Mouse (Mus musculus) G1E (cell line): ENCODE data around the gene Mdc1. TPM values are rescaled to one million over a fixed set of nuclear protein-coding genes. Genes with fewer than 3 reads are reported as not detected.

Experiments used
- ATAC-seq: 2 replicates; pipeline ENCODE4 v1.8.0; 2016; ENCODE audit warnings: mild to moderate bottlenecking; ENCODE audit not compliant: insufficient number of reproducible peaks, poor library complexity, low FRiP score, severe bottlenecking; ENCODE audit errors: extremely low read depth
- DNase-seq: peaks from one replicate; pipeline ENCODE4 v3.0.0; 2012; ENCODE audit warnings: low spot score
- H3K27me3 ChIP-seq: 2 replicates; pipeline ENCODE4 v1.6.1; 2012; ENCODE audit warnings: mild to moderate bottlenecking, low read length, inconsistent platforms; ENCODE audit not compliant: insufficient read depth
- H3K36me3 ChIP-seq: replicated peaks from 2 replicates; pipeline ENCODE3; 2012; ENCODE audit warnings: mild to moderate bottlenecking, inconsistent platforms
- H3K4me1 ChIP-seq: 2 replicates; pipeline ENCODE4 v1.6.1; 2012; ENCODE audit warnings: low read depth, low read length, inconsistent platforms, mixed read lengths; ENCODE audit not compliant: insufficient read depth
- H3K4me3 ChIP-seq: 2 replicates; pipeline ENCODE4 v1.5.1; 2012; ENCODE audit warnings: low read depth, mild to moderate bottlenecking, inconsistent platforms, low read length, moderate library complexity, mixed read lengths
- H3K9me3 ChIP-seq: replicated peaks from 2 replicates; pipeline ENCODE4 v1.6.1; 2012; ENCODE audit warnings: inconsistent platforms
- CTCF ChIP-seq: IDR thresholded peaks from 2 replicates; pipeline ENCODE4 v1.5.1; 2012; ENCODE audit warnings: low read depth, low read length, inconsistent platforms, mixed read lengths
- GATA1 ChIP-seq: IDR thresholded peaks from 2 replicates; pipeline ENCODE4 v1.6.1; 2012; ENCODE audit warnings: borderline replicate concordance, low read length, inconsistent platforms, mixed read lengths
- GATA2 ChIP-seq: IDR thresholded peaks from 2 replicates; pipeline ENCODE4 v1.6.1; 2012; ENCODE audit warnings: low read depth, low read length, inconsistent platforms, borderline replicate concordance
- POLR2AphosphoS5 ChIP-seq: IDR thresholded peaks from 2 replicates; pipeline ENCODE4 v1.6.1; 2012; ENCODE audit warnings: low read depth, low read length, inconsistent platforms; ENCODE audit not compliant: insufficient replicate concordance
- TAL1 ChIP-seq: conservative IDR thresholded peaks from 2 replicates; pipeline ENCODE4 v1.6.1; 2012; ENCODE audit warnings: low read depth, low read length, inconsistent platforms, mixed read lengths
- polyA plus RNA-seq: library from polyadenylated mRNA; stranded (reverse); fragments of >175 nt; gene quantifications from 2 replicates; pipeline ENCODE4 v1.2.3, GENCODE M21; 2012
- total RNA-seq, 2 experiments: library from RNA; stranded (forward) in 1 of 2; stranded (reverse) in 1 of 2; fragments of 200-1000 nt in 1 of 2; fragments of >200 nt in 1 of 2; fragmentation: Nextera tagmentation in 1 of 2; gene quantifications; 2 replicates each; pipeline ENCODE4 v1.2.3; 2014 to 2017

Mdc1 gene
- total and polyA plus RNA-seq, 3 experiments: 15.8 to 197 (median 29.7) TPM

DNA sequence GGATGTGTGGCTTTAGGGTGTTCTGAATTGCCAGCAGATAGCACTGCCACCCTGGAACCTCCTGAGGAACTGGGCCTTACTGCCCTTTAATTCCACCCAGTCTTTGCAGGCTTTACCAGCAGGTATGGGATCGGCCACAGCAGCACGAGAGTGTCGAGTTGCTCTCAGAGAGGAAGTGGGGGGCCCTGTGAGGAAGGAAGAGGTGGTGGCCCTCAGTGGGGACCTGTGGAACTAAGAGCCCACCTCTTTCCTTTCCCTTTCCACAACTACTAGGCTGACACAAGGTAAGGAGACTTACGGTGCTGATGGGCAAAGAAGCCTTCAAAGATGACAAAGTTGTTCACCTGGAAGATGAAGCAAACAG is 62.7 kb downstream of the Mdc1 start:
- peaks cover 84% of the 10 kb centered on the region for H3K36me3 ChIP-seq
- H3K4me1 ChIP-seq: peaks cover 45% of the 10 kb centered on the region
- ATAC-seq: no peak

DNA sequence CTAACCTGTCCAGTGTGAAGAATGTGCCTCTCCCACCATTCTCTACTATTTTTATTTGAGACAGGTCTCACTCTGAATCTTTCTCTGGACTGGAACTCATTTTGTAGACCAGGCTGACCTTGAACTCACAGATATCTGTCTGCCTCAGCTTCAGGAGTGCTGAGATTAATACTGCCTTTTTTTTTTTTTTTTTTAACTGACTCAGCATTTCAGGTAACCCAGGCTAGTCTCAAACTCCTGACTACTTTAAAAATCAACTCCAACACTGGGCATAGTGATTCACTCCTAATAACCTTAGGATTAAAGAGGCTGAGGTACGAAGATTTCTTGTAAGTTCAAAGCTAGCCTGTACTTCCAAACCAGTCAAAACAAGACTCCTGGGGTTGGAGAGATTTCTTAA is 64.3 kb downstream of the Mdc1 start:
- no peak overlapping the region for H3K4me3 ChIP-seq
- peaks cover 50% of the 10 kb centered on the region for H3K4me1 ChIP-seq
- TF ChIP-seq GATA2: no peak
- TF ChIP-seq TAL1: no peak
- no peak for TF ChIP-seq GATA1
- TF ChIP-seq POLR2AphosphoS5: no peak
- TF ChIP-seq CTCF: no peak
- DNase-seq (no peak), ATAC-seq (no peak)
- peaks cover 81% of the 10 kb centered on the region for H3K36me3 ChIP-seq
- H3K9me3 ChIP-seq: no peaks in the 10 kb centered on the region
- no peaks in the 10 kb centered on the region for H3K27me3 ChIP-seq

More for the DNA sequence above, 62.7 kb downstream of the Mdc1 start:
- TF ChIP-seq POLR2AphosphoS5 (no peak), GATA2 (no peak), GATA1 (no peak), TAL1 (no peak), CTCF (no peak)
- H3K4me3 ChIP-seq: no peak overlapping the region
- no peaks in the 10 kb centered on the region for H3K9me3 ChIP-seq
- no peak for DNase-seq
- H3K27me3 ChIP-seq: no peaks in the 10 kb centered on the region

GRCm38 (mm10) chr17:35907609-35908008 is 66.3 kb downstream of the Mdc1 start:
- no peak for DNase-seq
- Histone ChIP-seq H3K4me1 (peaks cover 49% of the 10 kb centered on the region), H3K4me3 (no peak overlapping the region), H3K9me3 (no peaks in the 10 kb centered on the region), H3K36me3 (peaks cover 85% of the 10 kb centered on the region), H3K27me3 (no peaks in the 10 kb centered on the region)
- no peak for ATAC-seq
- TF ChIP-seq GATA1: no peak
- TF ChIP-seq TAL1: no peak
- no peak for TF ChIP-seq CTCF
- TF ChIP-seq GATA2: no peak
- no peak for TF ChIP-seq POLR2AphosphoS5

Other genes with a start within 250 kb of the Mdc1 start
Only the 20 nearest of the 24 such genes appear.
- gene Mucl3, start 197.8 kb upstream of the Mdc1 start, total RNA-seq (2014; fragmentation: Nextera tagmentation): not detected in 2 replicates
- gene Mucl3, start 197.8 kb upstream of the Mdc1 start, total RNA-seq (2017): 0.06 and 0.16 TPM in 2 replicates
- gene Mucl3, start 197.8 kb upstream of the Mdc1 start, polyA plus RNA-seq: not detected in 2 replicates
- gene Vars2, start 173.9 kb upstream of the Mdc1 start, total RNA-seq (2014; fragmentation: Nextera tagmentation): 23.8 and 24.6 TPM in 2 replicates
- gene Vars2, start 173.9 kb upstream of the Mdc1 start, total RNA-seq (2017): 10.8 and 11.0 TPM in 2 replicates
- gene Vars2, start 173.9 kb upstream of the Mdc1 start, polyA plus RNA-seq: 93.9 and 135 TPM in 2 replicates
- 33.4 and 45.3 TPM in 2 replicates for gene Gtf2h4, start 167.8 kb upstream of the Mdc1 start, total RNA-seq (2014; fragmentation: Nextera tagmentation)
- 22.7 and 29.5 TPM in 2 replicates for gene Gtf2h4, start 167.8 kb upstream of the Mdc1 start, total RNA-seq (2017)
- gene Gtf2h4, start 167.8 kb upstream of the Mdc1 start, polyA plus RNA-seq: 26.4 and 27.1 TPM in 2 replicates
- not detected in 2 replicates for gene Ddr1, start 136.9 kb upstream of the Mdc1 start, total RNA-seq (2014; fragmentation: Nextera tagmentation)
- 0.06 TPM in 1 of 2 replicates, not detected in the other for gene Ddr1, start 136.9 kb upstream of the Mdc1 start, total RNA-seq (2017)
- 0.04 and 0.06 TPM in 2 replicates for gene Ddr1, start 136.9 kb upstream of the Mdc1 start, polyA plus RNA-seq
- gene Ier3, start 19.8 kb upstream of the Mdc1 start, total RNA-seq (2014; fragmentation: Nextera tagmentation): 13.7 and 21.4 TPM in 2 replicates
- 49.5 and 61.2 TPM in 2 replicates for gene Ier3, start 19.8 kb upstream of the Mdc1 start, total RNA-seq (2017)
- 33.5 and 39.8 TPM in 2 replicates for gene Ier3, start 19.8 kb upstream of the Mdc1 start, polyA plus RNA-seq
- gene Flot1, start 18.3 kb upstream of the Mdc1 start, total RNA-seq (2014; fragmentation: Nextera tagmentation): 68.5 and 73.7 TPM in 2 replicates
- gene Flot1, start 18.3 kb upstream of the Mdc1 start, total RNA-seq (2017): 93.5 and 97.6 TPM in 2 replicates
- 65.3 and 84.9 TPM in 2 replicates for gene Flot1, start 18.3 kb upstream of the Mdc1 start, polyA plus RNA-seq
- 677 and 817 TPM in 2 replicates for gene Tubb5, start 3.2 kb upstream of the Mdc1 start, total RNA-seq (2014; fragmentation: Nextera tagmentation)
- 849 and 1,028 TPM in 2 replicates for gene Tubb5, start 3.2 kb upstream of the Mdc1 start, total RNA-seq (2017)
- 299 and 510 TPM in 2 replicates for gene Tubb5, start 3.2 kb upstream of the Mdc1 start, polyA plus RNA-seq
- 39.9 and 59.9 TPM in 2 replicates for gene Nrm, start 19.8 kb downstream of the Mdc1 start, total RNA-seq (2014; fragmentation: Nextera tagmentation)
- 51.0 and 53.3 TPM in 2 replicates for gene Nrm, start 19.8 kb downstream of the Mdc1 start, total RNA-seq (2017)
- 23.4 and 33.1 TPM in 2 replicates for gene Nrm, start 19.8 kb downstream of the Mdc1 start, polyA plus RNA-seq
- 61.9 and 73.7 TPM in 2 replicates for gene Ppp1r18, start 24.1 kb downstream of the Mdc1 start, total RNA-seq (2014; fragmentation: Nextera tagmentation)
- gene Ppp1r18, start 24.1 kb downstream of the Mdc1 start, total RNA-seq (2017): 31.1 and 33.1 TPM in 2 replicates
- gene Ppp1r18, start 24.1 kb downstream of the Mdc1 start, polyA plus RNA-seq: 87.9 and 103 TPM in 2 replicates
- 48.8 and 56.3 TPM in 2 replicates for gene Dhx16, start 38.3 kb downstream of the Mdc1 start, total RNA-seq (2014; fragmentation: Nextera tagmentation)
- 76.8 and 81.1 TPM in 2 replicates for gene Dhx16, start 38.3 kb downstream of the Mdc1 start, total RNA-seq (2017)
- gene Dhx16, start 38.3 kb downstream of the Mdc1 start, polyA plus RNA-seq: 73.6 and 77.5 TPM in 2 replicates
- gene 2310061I04Rik, start 55.9 kb downstream of the Mdc1 start, total RNA-seq (2014; fragmentation: Nextera tagmentation): 32.7 and 45.0 TPM in 2 replicates
- 3.1 and 3.3 TPM in 2 replicates for gene 2310061I04Rik, start 55.9 kb downstream of the Mdc1 start, total RNA-seq (2017)
- gene 2310061I04Rik, start 55.9 kb downstream of the Mdc1 start, polyA plus RNA-seq: 163 and 185 TPM in 2 replicates
- 18.1 and 18.3 TPM in 2 replicates for gene Atat1, start 68.6 kb downstream of the Mdc1 start, total RNA-seq (2014; fragmentation: Nextera tagmentation)
- gene Atat1, start 68.6 kb downstream of the Mdc1 start, total RNA-seq (2017): 7.3 and 10.5 TPM in 2 replicates
- gene Atat1, start 68.6 kb downstream of the Mdc1 start, polyA plus RNA-seq: 16.3 and 17.3 TPM in 2 replicates
- 107 and 118 TPM in 2 replicates for gene Mrps18b, start 74.9 kb downstream of the Mdc1 start, total RNA-seq (2014; fragmentation: Nextera tagmentation)
- gene Mrps18b, start 74.9 kb downstream of the Mdc1 start, total RNA-seq (2017): 103 and 127 TPM in 2 replicates
- gene Mrps18b, start 74.9 kb downstream of the Mdc1 start, polyA plus RNA-seq: 7.8 and 8.9 TPM in 2 replicates
- gene Ppp1r10, start 74.9 kb downstream of the Mdc1 start, total RNA-seq (2014; fragmentation: Nextera tagmentation): 85.7 and 93.8 TPM in 2 replicates
- 64.7 and 77.3 TPM in 2 replicates for gene Ppp1r10, start 74.9 kb downstream of the Mdc1 start, total RNA-seq (2017)
- gene Ppp1r10, start 74.9 kb downstream of the Mdc1 start, polyA plus RNA-seq: 30.9 and 33.0 TPM in 2 replicates
- 77.0 and 80.6 TPM in 2 replicates for gene Abcf1, start 128.2 kb downstream of the Mdc1 start, total RNA-seq (2014; fragmentation: Nextera tagmentation)
- gene Abcf1, start 128.2 kb downstream of the Mdc1 start, total RNA-seq (2017): 129 and 176 TPM in 2 replicates
- gene Abcf1, start 128.2 kb downstream of the Mdc1 start, polyA plus RNA-seq: 167 and 196 TPM in 2 replicates
- gene Gnl1, start 138.3 kb downstream of the Mdc1 start, total RNA-seq (2014; fragmentation: Nextera tagmentation): 18.5 and 22.9 TPM in 2 replicates
- 28.6 and 29.5 TPM in 2 replicates for gene Gnl1, start 138.3 kb downstream of the Mdc1 start, total RNA-seq (2017)
- 120 and 121 TPM in 2 replicates for gene Gnl1, start 138.3 kb downstream of the Mdc1 start, polyA plus RNA-seq
- 38.6 and 49.4 TPM in 2 replicates for gene Prr3, start 138.7 kb downstream of the Mdc1 start, total RNA-seq (2014; fragmentation: Nextera tagmentation)
- gene Prr3, start 138.7 kb downstream of the Mdc1 start, total RNA-seq (2017): 11.4 and 15.6 TPM in 2 replicates
- gene Prr3, start 138.7 kb downstream of the Mdc1 start, polyA plus RNA-seq: 30.1 and 33.1 TPM in 2 replicates
- gene H2-T24, start 179.0 kb downstream of the Mdc1 start, total RNA-seq (2014; fragmentation: Nextera tagmentation): 16.6 TPM in 1 of 2 replicates, not detected in the other
- 5.8 and 6.9 TPM in 2 replicates for gene H2-T24, start 179.0 kb downstream of the Mdc1 start, total RNA-seq (2017)
- 0.47 and 0.50 TPM in 2 replicates for gene H2-T24, start 179.0 kb downstream of the Mdc1 start, polyA plus RNA-seq
- gene H2-T23, start 191.3 kb downstream of the Mdc1 start, total RNA-seq (2014; fragmentation: Nextera tagmentation): 2.3 and 11.3 TPM in 2 replicates
- gene H2-T23, start 191.3 kb downstream of the Mdc1 start, total RNA-seq (2017): 21.6 and 29.4 TPM in 2 replicates
- gene H2-T23, start 191.3 kb downstream of the Mdc1 start, polyA plus RNA-seq: 9.5 and 9.8 TPM in 2 replicates
- 6.5 and 12.0 TPM in 2 replicates for gene H2-T22, start 201.2 kb downstream of the Mdc1 start, total RNA-seq (2014; fragmentation: Nextera tagmentation)
- gene H2-T22, start 201.2 kb downstream of the Mdc1 start, total RNA-seq (2017): 20.0 and 22.8 TPM in 2 replicates
- gene H2-T22, start 201.2 kb downstream of the Mdc1 start, polyA plus RNA-seq: 3.1 and 5.7 TPM in 2 replicates